Mouse (Mus musculus): ENCODE measurements around the gene Ntm.

The Ntm gene

DNA sequence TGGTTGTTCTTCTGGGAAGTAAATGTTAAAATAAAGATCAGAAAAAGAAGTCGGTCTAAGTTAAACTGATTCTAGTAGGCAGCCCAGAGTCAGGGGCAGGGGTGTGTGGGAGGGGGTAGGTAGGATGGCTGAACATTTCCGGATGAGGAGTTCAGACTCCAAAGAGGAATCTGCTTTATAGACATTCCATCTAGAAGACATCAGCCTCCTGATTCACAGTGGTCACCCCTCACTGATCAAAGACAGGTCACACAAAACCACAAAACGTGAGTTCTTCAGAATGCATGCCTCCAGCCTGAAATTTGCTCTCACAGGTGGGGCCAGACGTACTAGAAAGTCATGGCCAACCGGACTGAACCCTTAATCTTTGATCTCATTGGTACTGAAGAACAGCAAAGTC is 895.4 kb downstream of the Ntm start:
- DNase-seq (ENCODE audit: low read depth, low spot score): no peak

DNA sequence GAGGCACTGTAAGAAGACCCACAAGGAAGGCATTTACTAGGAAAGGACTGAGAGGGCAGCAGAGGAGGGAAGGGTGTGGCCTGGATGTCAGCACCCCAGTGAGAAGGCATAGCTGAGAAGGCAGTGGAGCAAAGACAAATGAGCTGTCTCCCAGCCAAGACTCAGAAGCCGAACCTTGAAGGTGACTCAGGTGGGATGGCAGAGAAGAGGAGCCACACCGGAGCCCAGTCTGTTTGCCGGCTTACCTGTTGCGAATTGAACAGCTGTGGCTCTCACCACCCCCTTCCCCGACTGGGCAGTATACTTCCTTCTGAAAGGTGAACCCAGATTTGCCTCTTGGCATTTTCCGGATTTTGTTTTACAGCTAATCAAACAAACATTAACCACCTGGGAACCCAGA is 902.6 kb downstream of the Ntm start:
- DNase-seq (ENCODE audit: low read depth, low spot score): no peak

DNA sequence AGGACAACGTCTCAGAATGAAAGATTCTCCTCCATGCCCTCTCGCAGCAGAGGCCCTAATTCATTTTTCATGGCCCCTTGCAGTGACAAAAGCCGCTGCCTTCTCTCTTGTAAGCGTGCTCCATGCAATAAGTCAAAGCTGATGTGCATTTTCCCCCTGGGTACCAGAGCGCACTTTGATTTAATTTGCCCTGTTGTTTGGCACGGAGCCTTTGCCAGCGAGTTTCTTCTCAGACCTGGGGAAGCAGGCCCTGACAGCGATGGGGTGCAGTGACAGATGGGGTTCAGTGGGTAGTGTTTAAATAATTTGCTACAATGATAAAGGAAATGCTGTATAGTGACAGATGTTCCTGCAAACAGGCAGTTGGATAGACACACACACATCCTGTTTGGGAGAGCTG is 904.1 kb downstream of the Ntm start:
- no peak for DNase-seq (ENCODE audit: low read depth, low spot score)

DNA sequence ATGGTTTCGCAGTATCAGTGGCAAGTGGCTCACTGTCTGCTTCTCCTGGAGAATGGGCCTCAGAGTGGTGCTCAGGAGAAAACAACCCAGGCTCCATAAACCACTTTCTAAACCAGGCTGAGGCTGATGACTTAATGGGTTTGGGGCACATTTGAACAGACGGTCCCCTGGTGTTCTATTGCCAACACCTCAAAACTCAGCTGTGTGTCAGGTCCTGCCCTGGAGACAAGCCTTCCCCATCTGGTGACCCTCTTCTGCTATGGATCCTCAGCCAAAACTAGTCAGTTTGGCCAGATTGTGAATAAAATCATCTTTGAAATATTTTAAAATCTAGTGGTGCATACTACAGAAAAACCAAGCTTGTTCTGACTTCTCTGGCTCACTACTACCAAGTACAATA is 907.3 kb downstream of the Ntm start:
- DNase-seq (ENCODE audit: low read depth, low spot score): no peak

DNA sequence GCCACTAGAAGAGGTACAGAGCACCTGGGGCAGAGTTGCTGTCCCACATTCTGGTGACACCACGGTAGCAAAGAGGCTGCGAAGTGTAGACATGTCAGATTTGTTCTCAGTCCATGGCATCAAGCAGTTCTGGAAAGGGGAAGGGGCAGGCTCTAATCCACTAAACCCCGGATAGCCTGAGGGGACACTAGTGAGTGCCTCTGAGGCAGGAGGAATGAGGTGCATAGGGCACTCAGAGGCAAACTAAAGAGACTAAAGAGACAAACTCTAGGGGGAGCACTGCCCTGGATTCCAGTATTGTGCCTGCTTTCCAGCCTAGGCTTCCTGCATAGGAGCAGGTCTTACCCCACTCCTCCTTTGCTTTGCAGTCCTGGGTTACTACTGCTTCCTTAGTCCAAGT is 926.5 kb downstream of the Ntm start:
- DNase-seq (ENCODE audit: low read depth, low spot score): no peak

DNA sequence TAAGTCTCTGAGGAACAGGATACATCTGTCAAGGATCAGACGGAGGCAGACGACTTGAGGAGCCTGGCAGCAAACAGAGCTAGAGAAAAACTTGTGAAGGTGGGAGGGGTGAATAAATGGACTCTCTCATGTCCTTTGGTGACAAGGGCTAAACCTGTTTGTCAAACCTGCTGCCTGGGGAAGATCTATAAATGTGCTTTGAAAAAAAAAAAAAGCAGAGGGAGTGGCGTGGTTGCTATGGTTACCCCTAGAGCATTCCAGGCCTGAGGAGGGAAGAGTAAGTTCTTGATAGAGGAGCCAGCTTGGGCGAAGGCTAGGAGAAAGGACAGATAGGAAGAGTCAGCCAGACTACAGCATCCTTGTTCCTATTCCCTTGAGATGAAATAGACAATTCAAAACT is 926.9 kb downstream of the Ntm start:
- no peak for DNase-seq (ENCODE audit: low read depth, low spot score)

DNA sequence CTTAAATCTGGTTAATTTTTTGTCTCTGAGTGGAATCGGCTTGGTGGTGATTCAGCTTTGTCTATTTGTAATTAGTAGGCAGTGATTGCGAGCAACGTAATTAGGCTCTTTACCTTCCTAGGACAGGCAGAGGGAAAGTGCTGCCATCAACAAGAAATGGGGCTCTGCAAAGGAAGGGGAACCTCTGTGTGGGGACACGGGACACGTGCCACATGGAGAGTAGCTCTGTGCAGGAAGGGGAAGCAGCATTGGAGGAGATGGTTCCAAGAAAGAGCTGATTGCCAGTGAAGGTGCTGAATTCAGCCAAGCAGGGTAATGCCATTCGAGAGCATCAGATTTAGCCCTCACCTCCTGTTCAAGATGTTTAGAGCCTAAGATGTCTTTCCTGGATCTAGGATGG is 936.5 kb downstream of the Ntm start:
- no peak for DNase-seq (ENCODE audit: low read depth, low spot score)

DNA sequence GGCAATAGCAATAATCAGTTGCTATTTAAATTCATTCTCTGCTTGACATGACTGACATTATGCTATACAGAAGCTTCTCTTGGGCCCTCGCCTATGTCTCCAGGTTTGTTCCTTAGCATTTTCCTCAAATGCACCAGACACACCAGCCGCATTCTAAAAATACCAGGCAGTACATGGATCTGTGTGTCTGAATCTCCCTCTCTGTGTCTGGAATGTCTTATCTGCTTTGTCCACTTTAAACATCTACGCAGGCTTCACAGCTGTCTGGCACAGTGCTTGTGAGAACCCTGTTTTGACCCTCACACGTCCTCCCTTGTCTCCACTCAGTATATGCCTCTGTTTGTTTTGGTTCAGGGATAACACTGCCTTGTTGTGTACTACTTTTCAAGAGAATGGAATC is 937.3 kb downstream of the Ntm start:
- DNase-seq (ENCODE audit: low read depth, low spot score): no peak

DNA sequence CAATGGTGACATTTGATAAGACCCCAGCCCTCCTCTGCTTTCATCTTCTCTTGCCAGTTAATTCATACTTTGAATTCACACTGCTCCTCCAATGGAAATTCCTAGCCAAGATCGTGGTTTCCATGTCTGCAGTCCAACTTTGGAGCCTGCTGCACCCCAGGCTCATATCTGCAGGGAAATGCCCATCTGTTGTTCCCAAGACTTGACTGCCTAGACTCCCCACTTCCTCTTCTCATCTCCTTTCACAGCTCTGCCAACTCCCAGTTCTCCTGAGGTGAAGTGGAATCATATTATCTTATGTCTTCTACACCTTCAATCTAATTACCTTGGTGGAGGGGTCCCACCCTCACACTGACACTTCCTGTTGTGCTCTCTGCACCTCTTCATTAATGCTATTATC is 937.8 kb downstream of the Ntm start:
- DNase-seq (ENCODE audit: low read depth, low spot score): no peak

DNA sequence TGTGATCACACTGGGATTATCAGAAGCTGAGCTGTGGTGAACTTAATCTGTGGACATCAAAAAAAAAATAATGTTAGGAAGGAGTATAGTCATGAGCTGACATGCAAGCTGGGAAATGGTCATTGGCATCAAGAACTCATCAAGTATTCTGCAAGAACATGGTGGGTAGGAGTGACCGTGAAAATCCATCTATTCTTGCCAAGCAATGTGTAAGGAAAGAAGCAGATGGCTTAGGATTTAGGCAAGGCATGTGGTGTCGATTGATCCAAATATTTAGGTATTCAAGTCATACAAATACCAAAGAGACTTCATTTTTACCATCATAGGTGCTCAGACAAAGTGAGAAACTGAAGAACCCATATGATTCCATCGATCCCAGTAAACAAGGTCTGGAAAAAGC is 946.1 kb downstream of the Ntm start:
- DNase-seq (ENCODE audit: low read depth, low spot score): no peak

DNA sequence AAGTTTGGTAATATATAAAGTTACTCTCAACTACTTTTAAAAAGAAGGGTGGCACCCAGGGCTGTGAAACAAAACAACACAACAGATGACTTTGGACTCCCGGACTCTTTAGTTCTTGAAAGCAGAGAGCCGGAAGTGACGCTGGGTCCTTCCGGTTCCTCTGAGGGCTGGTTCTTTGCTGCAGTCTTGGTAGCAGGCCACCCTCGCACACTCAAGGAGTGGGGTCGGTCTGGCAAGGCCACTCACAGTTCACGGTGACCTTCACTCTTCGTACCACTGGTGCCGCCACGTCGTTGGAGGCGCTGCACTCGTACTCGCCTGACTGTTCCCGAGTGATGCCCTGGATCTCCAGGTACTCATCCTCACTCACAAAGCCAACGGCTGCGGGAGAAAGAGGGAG is 949.1 kb downstream of the Ntm start:
- no peak for DNase-seq (ENCODE audit: low read depth, low spot score)

DNA sequence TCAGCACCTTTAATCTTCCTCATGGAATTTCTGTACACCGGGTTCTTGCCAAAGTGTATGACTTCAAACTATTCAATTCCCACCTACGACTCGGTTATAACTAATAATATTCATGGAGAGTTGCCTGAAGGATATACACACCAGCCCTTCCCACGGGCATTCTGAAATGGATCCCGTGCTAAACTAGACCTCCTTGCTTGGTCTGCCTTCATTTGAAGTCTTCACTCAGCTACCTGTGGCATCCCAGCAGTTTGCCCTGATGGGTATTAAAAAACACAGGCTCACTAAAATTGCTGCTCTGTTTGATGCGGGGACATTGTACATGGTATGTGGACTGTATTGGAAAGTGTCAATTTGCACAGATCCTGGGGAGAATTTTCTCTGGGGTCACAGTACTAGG is 950.4 kb downstream of the Ntm start:
- DNase-seq (ENCODE audit: low read depth, low spot score): no peak

DNA sequence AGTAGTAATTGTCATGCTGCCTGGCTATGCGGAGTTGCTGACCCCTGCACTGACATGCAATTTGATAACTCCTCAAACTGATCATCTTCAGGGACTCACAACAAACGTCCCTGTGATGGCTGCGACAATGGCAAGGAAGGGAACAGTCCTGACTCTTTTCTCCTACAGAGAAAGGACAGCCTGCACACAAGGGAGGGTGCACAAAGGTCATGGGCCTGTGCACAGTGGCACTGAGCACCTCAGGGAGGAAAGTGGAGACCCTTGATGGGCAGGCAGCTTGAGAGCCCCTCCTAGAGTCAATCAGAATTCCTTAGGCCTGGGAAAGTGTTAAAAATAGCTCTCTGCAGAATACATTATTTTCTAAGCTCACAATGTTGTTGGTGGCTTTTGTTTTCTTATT is 951.5 kb downstream of the Ntm start:
- no peak for DNase-seq (ENCODE audit: low read depth, low spot score)

DNA sequence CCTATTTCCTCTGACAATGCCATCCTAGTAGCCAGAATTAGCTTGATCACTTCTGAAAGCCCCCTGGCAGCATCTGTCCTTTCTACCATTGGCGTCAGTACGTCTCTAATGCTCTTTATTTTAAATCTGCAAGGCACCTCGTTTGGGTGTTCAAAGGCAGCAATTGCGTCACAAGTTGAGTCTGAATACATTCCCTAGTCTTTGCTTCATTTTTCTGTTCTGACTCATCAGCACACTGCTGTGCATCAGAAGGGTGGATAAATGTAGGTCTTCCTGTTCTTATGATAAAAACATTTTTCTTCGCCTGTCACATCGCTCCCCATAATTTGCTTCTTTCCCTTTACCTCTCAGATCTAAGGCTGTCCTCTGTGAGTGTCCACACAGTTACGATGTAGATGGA is 958.4 kb downstream of the Ntm start:
- no peak for DNase-seq (ENCODE audit: low read depth, low spot score)

DNA sequence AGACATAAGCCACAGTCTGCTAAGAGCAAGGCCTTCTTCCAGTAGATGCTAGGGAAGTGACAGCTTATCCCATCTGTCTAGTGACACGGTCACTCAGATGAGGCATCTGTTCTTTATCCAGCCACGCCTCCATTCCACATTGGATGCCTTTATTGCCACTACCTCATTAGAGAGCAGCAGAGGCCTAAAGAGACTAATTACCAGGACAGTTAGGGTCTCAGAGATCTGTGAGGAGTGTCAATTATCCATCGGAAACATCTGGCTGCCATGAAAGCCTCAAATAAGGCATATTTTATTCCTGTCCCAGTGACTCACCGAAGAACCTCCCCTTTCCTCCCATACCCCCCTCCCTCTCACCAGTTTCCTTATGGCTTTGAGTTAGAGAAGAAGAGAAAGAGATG is 963.0 kb downstream of the Ntm start:
- DNase-seq (ENCODE audit: low read depth, low spot score): no peak

DNA sequence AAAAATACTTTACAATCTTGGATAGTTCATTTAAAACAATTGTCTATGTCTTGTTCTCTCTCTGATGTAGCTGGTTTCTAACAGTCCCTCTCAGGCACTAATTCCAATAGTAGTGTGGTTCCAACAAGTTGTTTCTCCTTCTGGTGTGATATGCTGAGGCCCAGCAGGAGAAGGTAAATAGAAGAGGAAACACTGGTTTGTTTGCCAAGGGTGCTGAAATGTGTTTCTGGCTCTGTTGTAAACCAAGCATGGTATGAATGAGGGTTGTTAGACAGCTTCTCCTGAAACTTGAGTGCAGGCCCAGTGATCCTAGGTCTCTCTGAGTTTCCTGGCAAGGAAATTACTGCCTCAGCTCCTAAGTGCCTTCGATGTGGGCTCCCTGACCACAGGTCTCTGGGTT is 985.7 kb downstream of the Ntm start:
- DNase-seq (ENCODE audit: low read depth, low spot score): no peak

DNA sequence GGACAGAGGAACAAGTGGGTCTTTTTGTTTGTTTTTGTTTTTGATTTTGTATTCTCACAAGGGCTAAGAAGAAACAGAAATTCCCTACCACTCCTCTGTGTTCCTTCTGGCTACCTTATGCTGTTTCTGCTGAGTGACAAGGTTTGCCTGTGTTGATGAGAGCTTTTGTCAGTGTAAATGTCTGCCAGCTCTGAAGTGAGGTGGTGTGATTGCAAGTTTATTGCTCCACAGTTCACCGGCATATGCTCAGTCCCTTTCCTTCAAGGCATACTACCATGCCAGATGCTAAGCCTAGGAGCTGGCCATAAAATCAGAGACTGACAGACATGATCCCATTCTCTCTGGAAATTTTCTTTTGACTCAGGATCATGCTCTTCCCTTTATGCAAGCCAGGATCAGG is 993.5 kb downstream of the Ntm start:
- DNase-seq (ENCODE audit: low read depth, low spot score): no peak

Measured in A20 (cell line).